Mouse (Mus musculus) limb, embryonic 13.5 days (tissue): ENCODE results near the gene Dnpep. TPM values are rescaled to one million over a fixed set of nuclear protein-coding genes. Genes with fewer than 3 reads are reported as not detected.

Source experiments
- ATAC-seq: fragments of 200-750 bp; cut with Nextera tagmentation; 2 replicates; pipeline ENCODE4 v1.8.0; 2017; ENCODE audit warnings: low read depth, moderate number of reproducible peaks, moderate TSS enrichment; ENCODE audit not compliant: low FRiP score
- H3K27ac ChIP-seq: fragments of 300-500 bp; sonication (generic); 2 replicates; pipeline ENCODE4 v1.5.1; 2015; ENCODE audit warnings: inconsistent platforms, mild to moderate bottlenecking, moderate library complexity
- H3K27me3 ChIP-seq: fragments of 300-500 bp; sonication (generic); 2 replicates; pipeline ENCODE4 v1.6.1; 2015; ENCODE audit warnings: mild to moderate bottlenecking, inconsistent platforms
- H3K36me3 ChIP-seq: fragments of 300-500 bp; sonication (generic); 2 replicates; pipeline ENCODE4 v1.6.1; 2015; ENCODE audit warnings: inconsistent platforms, mild to moderate bottlenecking, moderate library complexity
- H3K4me1 ChIP-seq: fragments of 300-500 bp; sonication (generic); 2 replicates; pipeline ENCODE4 v1.6.1; 2015; ENCODE audit warnings: inconsistent platforms
- H3K4me2 ChIP-seq: fragments of 300-500 bp; sonication (generic); replicated peaks from 2 replicates; pipeline ENCODE4 v1.6.1; 2015; ENCODE audit warnings: inconsistent platforms, mild to moderate bottlenecking, moderate library complexity
- H3K4me3 ChIP-seq: fragments of 300-500 bp; sonication (generic); 2 replicates; pipeline ENCODE4 v1.5.1; 2015; ENCODE audit warnings: moderate library complexity, mild to moderate bottlenecking, inconsistent platforms
- H3K9ac ChIP-seq: fragments of 300-500 bp; sonication (generic); 2 replicates; pipeline ENCODE4 v1.6.1; 2015; ENCODE audit warnings: mild to moderate bottlenecking, inconsistent platforms
- H3K9me3 ChIP-seq: fragments of 300-500 bp; sonication (generic); 2 replicates; pipeline ENCODE4 v1.6.1; 2016; ENCODE audit warnings: inconsistent platforms
- WGBS: fragments of 180-500 bp; shearing (Covaris S2); methylation state at CpG from one replicate; pipeline ENCODE4 v1.1.7; 2015; 5-methylcytosine and 5-hydroxymethylcytosine counted together
- polyA plus RNA-seq: library from polyadenylated mRNA; unstranded; fragments of >200 nt; fragmentation: Nextera tagmentation; extraction: Ambion mirVana; gene quantifications from 2 replicates; pipeline ENCODE4 v1.2.1, GENCODE M21; 2015

Gene Dnpep
- polyA plus RNA-seq, result 116 and 117 TPM in 2 replicates

- 1% methylated on average over 84 of the region's 92 CpGs for WGBS
- peak; percentile 98 for ATAC-seq
- Histone ChIP-seq H3K9me3 (no peaks in the 10 kb centered on the region), H3K4me3 (peak within 1 kb of the TSS; percentile 66), H3K27ac (peak within 1 kb of the TSS; percentile 88), H3K9ac (peak within 1 kb of the TSS; percentile 74), H3K4me1 (peaks cover 8% of the 10 kb centered on the region), H3K27me3 (no peaks in the 10 kb centered on the region), H3K36me3 (peaks cover 31% of the 10 kb centered on the region), H3K4me2 (peak within 1 kb of the TSS; percentile 78)
These were observed at the start of gene Dnpep for GRCm38 (mm10) chr1:75317241-75318201. Gene Dnpep, minus strand, starts transcription at chr1:75317990.

GRCm38 (mm10) chr1:75365510-75366137, 47.8 kb upstream of the Dnpep start:
- ATAC-seq, result no peak
- Histone ChIP-seq H3K36me3 (no peaks in the 10 kb centered on the region), H3K4me2 (no peak overlapping the region), H3K27ac (no peak overlapping the region), H3K9me3 (no peaks in the 10 kb centered on the region), H3K27me3 (peaks cover 36% of the 10 kb centered on the region), H3K4me1 (peaks cover 3% of the 10 kb centered on the region), H3K9ac (no peak overlapping the region), H3K4me3 (no peak overlapping the region)
- 83% methylated on average over 14 of the region's 14 CpGs for WGBS

- ATAC-seq, result no peak
- H3K9me3 ChIP-seq, result no peaks in the 10 kb centered on the region
- no peak overlapping the region for H3K4me2 ChIP-seq
- 90% methylated on average over 3 of the region's 3 CpGs for WGBS
- peaks cover 42% of the 10 kb centered on the region for H3K27me3 ChIP-seq
- peaks cover 20% of the 10 kb centered on the region for H3K4me1 ChIP-seq
- H3K36me3 ChIP-seq, result no peaks in the 10 kb centered on the region
- H3K9ac ChIP-seq, result no peak overlapping the region
- H3K27ac ChIP-seq, result no peak overlapping the region
- no peak overlapping the region for H3K4me3 ChIP-seq
These were observed 46.1 kb upstream of the Dnpep start for GRCm38 (mm10) chr1:75363868-75364267.

GRCm38 (mm10) chr1:75361750-75362149, 44.0 kb upstream of the Dnpep start:
- ATAC-seq, result no peak
- Histone ChIP-seq H3K9me3 (no peaks in the 10 kb centered on the region), H3K36me3 (no peaks in the 10 kb centered on the region), H3K4me1 (peaks cover 20% of the 10 kb centered on the region), H3K4me3 (no peak overlapping the region), H3K4me2 (no peak overlapping the region; the same call in 1 of the 2 replicates), H3K27me3 (peaks cover 52% of the 10 kb centered on the region), H3K27ac (no peak overlapping the region), H3K9ac (no peak overlapping the region)
- 38% methylated on average over 4 of the region's 4 CpGs for WGBS

GRCm38 (mm10) chr1:75361123-75361522, 43.3 kb upstream of the Dnpep start:
- WGBS, result 56% methylated on average over 4 of the region's 4 CpGs
- no peak overlapping the region for H3K9ac ChIP-seq
- peak overlapping the region; percentile 69 for H3K4me2 ChIP-seq
- H3K27ac ChIP-seq, result no peak overlapping the region
- ATAC-seq, result no peak
- peaks cover 52% of the 10 kb centered on the region for H3K27me3 ChIP-seq
- H3K36me3 ChIP-seq, result no peaks in the 10 kb centered on the region
- H3K4me1 ChIP-seq, result peaks cover 20% of the 10 kb centered on the region
- H3K9me3 ChIP-seq, result no peaks in the 10 kb centered on the region
- peak overlapping the region; percentile 42 for H3K4me3 ChIP-seq

- no peaks in the 10 kb centered on the region for H3K9me3 ChIP-seq
- H3K36me3 ChIP-seq, result no peaks in the 10 kb centered on the region
- WGBS, result 3% methylated on average over 73 of the region's 80 CpGs
- ATAC-seq, result peak; percentile 59
- peaks cover 52% of the 10 kb centered on the region for H3K27me3 ChIP-seq
- peak within 1 kb of the TSS; percentile 69 for H3K4me2 ChIP-seq
- H3K27ac ChIP-seq, result peak within 1 kb of the TSS; percentile 15; the same call in 1 of the 2 replicates
- peak within 1 kb of the TSS; percentile 59 for H3K9ac ChIP-seq
- peak within 1 kb of the TSS; percentile 42 for H3K4me3 ChIP-seq
- H3K4me1 ChIP-seq, result peaks cover 20% of the 10 kb centered on the region
These were observed 42.6 kb upstream of the Dnpep start, which contains the start of gene Des for GRCm38 (mm10) chr1:75360112-75361031. Gene Des, plus strand, starts transcription at chr1:75360329.

- WGBS, result 60% methylated on average over 13 of the region's 13 CpGs
- no peak for ATAC-seq
- no peaks in the 10 kb centered on the region for H3K9me3 ChIP-seq
- peak overlapping the region; percentile 15; the same call in 1 of the 2 replicates for H3K27ac ChIP-seq
- peaks cover 20% of the 10 kb centered on the region for H3K4me1 ChIP-seq
- H3K27me3 ChIP-seq, result peaks cover 52% of the 10 kb centered on the region
- no peak overlapping the region for H3K4me2 ChIP-seq
- H3K36me3 ChIP-seq, result no peaks in the 10 kb centered on the region
- no peak overlapping the region for H3K4me3 ChIP-seq
- H3K9ac ChIP-seq, result no peak overlapping the region
These were observed 41.6 kb upstream of the Dnpep start for GRCm38 (mm10) chr1:75359346-75359745.

GRCm38 (mm10) chr1:75358009-75358408, 40.2 kb upstream of the Dnpep start:
- Histone ChIP-seq H3K27me3 (peaks cover 51% of the 10 kb centered on the region), H3K9ac (no peak overlapping the region), H3K4me3 (no peak overlapping the region), H3K27ac (no peak overlapping the region), H3K9me3 (no peaks in the 10 kb centered on the region), H3K36me3 (no peaks in the 10 kb centered on the region), H3K4me1 (peaks cover 20% of the 10 kb centered on the region), H3K4me2 (no peak overlapping the region)
- WGBS, result 88% methylated on average over 4 of the region's 4 CpGs
- ATAC-seq, result no peak

- 68% methylated on average over 7 of the region's 7 CpGs for WGBS
- Histone ChIP-seq H3K4me3 (no peak overlapping the region), H3K4me2 (no peak overlapping the region), H3K27me3 (peaks cover 44% of the 10 kb centered on the region), H3K36me3 (no peaks in the 10 kb centered on the region), H3K4me1 (peaks cover 20% of the 10 kb centered on the region), H3K9ac (no peak overlapping the region), H3K27ac (no peak overlapping the region), H3K9me3 (no peaks in the 10 kb centered on the region)
- no peak for ATAC-seq
These were observed 39.5 kb upstream of the Dnpep start for GRCm38 (mm10) chr1:75357261-75357660.

- Histone ChIP-seq H3K36me3 (no peaks in the 10 kb centered on the region), H3K9me3 (no peaks in the 10 kb centered on the region), H3K27me3 (peaks cover 10% of the 10 kb centered on the region; the same call in 1 of the 2 replicates), H3K9ac (no peak overlapping the region), H3K4me2 (no peak overlapping the region), H3K27ac (no peak overlapping the region), H3K4me3 (no peak overlapping the region), H3K4me1 (peaks cover 27% of the 10 kb centered on the region)
- 47% methylated on average over 5 of the region's 5 CpGs for WGBS
- ATAC-seq, result no peak
These were observed 31.5 kb upstream of the Dnpep start for GRCm38 (mm10) chr1:75349275-75349674.

- WGBS, result 68% methylated on average over 5 of the region's 5 CpGs
- no peaks in the 10 kb centered on the region for H3K9me3 ChIP-seq
- peaks cover 10% of the 10 kb centered on the region; the same call in 1 of the 2 replicates for H3K27me3 ChIP-seq
- ATAC-seq, result no peak
- no peak overlapping the region for H3K9ac ChIP-seq
- H3K4me3 ChIP-seq, result no peak overlapping the region
- H3K36me3 ChIP-seq, result no peaks in the 10 kb centered on the region
- H3K4me2 ChIP-seq, result no peak overlapping the region
- peaks cover 36% of the 10 kb centered on the region for H3K4me1 ChIP-seq
- no peak overlapping the region for H3K27ac ChIP-seq
These were observed 29.5 kb upstream of the Dnpep start for GRCm38 (mm10) chr1:75347279-75347678.
